Mouse (Mus musculus) MEL (cell line): ENCODE data around the gene Car2. TPM values are rescaled to one million over a fixed set of nuclear protein-coding genes. Genes with fewer than 3 reads are reported as not detected.
A peak's percentile ranks its signal among the peaks of the same experiment; 100 is the strongest.

Source experiments
- DNase-seq: peaks from one replicate; pipeline ENCODE4 v3.0.0; 2011; ENCODE audit warnings: low read depth, low spot score
- H3K27ac ChIP-seq: 2 replicates; pipeline ENCODE4 v1.5.1; 2012; ENCODE audit warnings: low read depth, mild to moderate bottlenecking, control low read depth, low read length, moderate library complexity; ENCODE audit not compliant: control insufficient read depth
- H3K27me3 ChIP-seq, 2 experiments: fragments of 150-350 bp in 1 of 2; sonication (generic) in 1 of 2; 2 replicates each; pipeline ENCODE4 v1.6.1; 2012; ENCODE audit warnings: low read length in 2 of 2, mild to moderate bottlenecking in 2 of 2, improper control_type of control experiment in 1 of 2, moderate library complexity in 1 of 2; ENCODE audit not compliant: insufficient read depth in 2 of 2, control insufficient read depth in 1 of 2
- H3K36me3 ChIP-seq, 2 experiments: 2 replicates each; pipeline ENCODE4 v1.6.1; 2012 to 2014; ENCODE audit warnings: low read length in 2 of 2, improper control_type of control experiment in 1 of 2, inconsistent platforms in 1 of 2, mild to moderate bottlenecking in 1 of 2; ENCODE audit not compliant: insufficient read depth in 2 of 2, control insufficient read depth in 1 of 2
- H3K4me1 ChIP-seq, 2 experiments: fragments of 150-350 bp in 1 of 2; sonication (generic) in 1 of 2; 2 replicates each; pipeline ENCODE4 v1.6.1; 2012; ENCODE audit warnings: low read length in 2 of 2, improper control_type of control experiment in 1 of 2, mild to moderate bottlenecking in 1 of 2; ENCODE audit not compliant: insufficient read depth in 2 of 2, control insufficient read depth in 1 of 2
- H3K4me3 ChIP-seq, 2 experiments: fragments of 150-350 bp in 1 of 2; sonication (generic) in 1 of 2; 2 replicates each; pipeline ENCODE4 v1.5.1; 2012; ENCODE audit warnings: low read depth in 2 of 2, low read length in 2 of 2, mild to moderate bottlenecking in 2 of 2, moderate library complexity in 2 of 2, control low read depth in 1 of 2, improper control_type of control experiment in 1 of 2; ENCODE audit not compliant: control insufficient read depth in 1 of 2, insufficient read depth in 1 of 2
- H3K79me2 ChIP-seq: 2 replicates; pipeline ENCODE4 v1.6.1; 2012; ENCODE audit warnings: mild to moderate bottlenecking, low read length, moderate library complexity; ENCODE audit not compliant: control insufficient read depth, poor library complexity, insufficient read depth
- H3K9ac ChIP-seq: 2 replicates; pipeline ENCODE4 v1.6.1; 2012; ENCODE audit warnings: low read depth, mild to moderate bottlenecking, control low read depth, low read length, moderate library complexity; ENCODE audit not compliant: control insufficient read depth, poor library complexity, severe bottlenecking
- H3K9me3 ChIP-seq: fragments of 150-350 bp; sonication (generic); replicated peaks from 2 replicates; pipeline ENCODE4 v1.6.1; 2012; ENCODE audit warnings: mild to moderate bottlenecking, low read length, improper control_type of control experiment, moderate library complexity; ENCODE audit not compliant: insufficient read depth
- BHLHE40 ChIP-seq: IDR thresholded peaks from 2 replicates; pipeline ENCODE4 v1.6.1; 2012; ENCODE audit warnings: low read depth, mild to moderate bottlenecking, inconsistent platforms, low read length, improper control_type of control experiment, borderline replicate concordance
- CHD1 ChIP-seq: IDR thresholded peaks from 2 replicates; pipeline ENCODE4 v1.6.1; 2012; ENCODE audit warnings: low read depth, mild to moderate bottlenecking, inconsistent platforms, low read length, improper control_type of control experiment
- CTCF ChIP-seq, 3 experiments: IDR thresholded peaks in 2 of 3; conservative IDR thresholded peaks in 1 of 3; 2 replicates each; pipeline ENCODE4 v1.5.1; 2011 to 2012; ENCODE audit warnings: low read length in 3 of 3, low read depth in 2 of 3, mild to moderate bottlenecking in 2 of 3, improper control_type of control experiment in 1 of 3, inconsistent platforms in 1 of 3, mixed read lengths in 1 of 3, moderate library complexity in 1 of 3; ENCODE audit not compliant: control insufficient read depth in 1 of 3, insufficient read depth in 1 of 3, poor library complexity in 1 of 3, severe bottlenecking in 1 of 3
- ELF1 ChIP-seq: IDR thresholded peaks from 2 replicates; pipeline ENCODE4 v1.6.1; 2014; ENCODE audit warnings: low read depth, mild to moderate bottlenecking, inconsistent platforms, low read length, improper control_type of control experiment, moderate library complexity
- EP300 ChIP-seq, 2 experiments: IDR thresholded peaks; 2 replicates each; pipeline ENCODE4 v1.6.1; 2011; ENCODE audit warnings: improper control_type of control experiment in 2 of 2, low read length in 2 of 2, low read depth in 1 of 2, mild to moderate bottlenecking in 1 of 2
- ETS1 ChIP-seq: IDR thresholded peaks from 2 replicates; pipeline ENCODE4 v1.6.1; 2012; ENCODE audit warnings: low read depth, mild to moderate bottlenecking, inconsistent platforms, low read length, improper control_type of control experiment, moderate library complexity
- GABPA ChIP-seq: IDR thresholded peaks from 2 replicates; pipeline ENCODE4 v1.6.1; 2012; ENCODE audit warnings: low read depth, mild to moderate bottlenecking, inconsistent platforms, low read length, improper control_type of control experiment, moderate library complexity
- GATA1 ChIP-seq: IDR thresholded peaks from 2 replicates; pipeline ENCODE4 v1.6.1; 2011; ENCODE audit warnings: low read depth, low read length, improper control_type of control experiment
- MAFK ChIP-seq: IDR thresholded peaks from 2 replicates; pipeline ENCODE4 v1.6.1; 2011; ENCODE audit warnings: low read depth, mild to moderate bottlenecking, low read length, improper control_type of control experiment, borderline replicate concordance
- MAX ChIP-seq: IDR thresholded peaks from 2 replicates; pipeline ENCODE4 v1.6.1; 2011; ENCODE audit warnings: low read length, improper control_type of control experiment
- MAZ ChIP-seq: IDR thresholded peaks from 2 replicates; pipeline ENCODE4 v1.6.1; 2012; ENCODE audit warnings: low read depth, mild to moderate bottlenecking, inconsistent platforms, low read length, improper control_type of control experiment
- MXI1 ChIP-seq: IDR thresholded peaks from 2 replicates; pipeline ENCODE4 v1.6.1; 2011; ENCODE audit warnings: mild to moderate bottlenecking, low read depth, low read length, improper control_type of control experiment
- MYB ChIP-seq: IDR thresholded peaks from 2 replicates; pipeline ENCODE4 v1.6.1; 2011; ENCODE audit warnings: mild to moderate bottlenecking, low read depth, low read length, improper control_type of control experiment
- MYC ChIP-seq: IDR thresholded peaks from 2 replicates; pipeline ENCODE4 v1.6.1; 2011; ENCODE audit warnings: low read depth, mild to moderate bottlenecking, low read length, improper control_type of control experiment, moderate library complexity
- NELFE ChIP-seq: IDR thresholded peaks from 2 replicates; pipeline ENCODE4 v1.6.1; 2011; ENCODE audit warnings: low read depth, low read length, improper control_type of control experiment
- NRF1 ChIP-seq: IDR thresholded peaks from 2 replicates; pipeline ENCODE4 v1.6.1; 2014; ENCODE audit warnings: low read depth, mild to moderate bottlenecking, inconsistent platforms, low read length, improper control_type of control experiment, moderate library complexity; ENCODE audit not compliant: poor library complexity, insufficient read depth, severe bottlenecking
- POLR2A ChIP-seq, 2 experiments: IDR thresholded peaks; 2 replicates each; pipeline ENCODE4 v1.6.1; 2011 to 2012; ENCODE audit warnings: low read length in 2 of 2, mild to moderate bottlenecking in 2 of 2, control low read depth in 1 of 2, improper control_type of control experiment in 1 of 2, low read depth in 1 of 2, moderate library complexity in 1 of 2; ENCODE audit not compliant: control insufficient read depth in 1 of 2, insufficient read depth in 1 of 2, poor library complexity in 1 of 2
- POLR2AphosphoS2 ChIP-seq: IDR thresholded peaks from 2 replicates; pipeline ENCODE4 v1.6.1; 2011; ENCODE audit warnings: low read length, improper control_type of control experiment
- RCOR1 ChIP-seq: IDR thresholded peaks from 2 replicates; pipeline ENCODE4 v1.6.1; 2012; ENCODE audit warnings: low read depth, mild to moderate bottlenecking, inconsistent platforms, low read length, improper control_type of control experiment
- SIN3A ChIP-seq: IDR thresholded peaks from 2 replicates; pipeline ENCODE4 v1.6.1; 2012; ENCODE audit warnings: low read length, improper control_type of control experiment, inconsistent platforms
- SMC3 ChIP-seq: IDR thresholded peaks from 2 replicates; pipeline ENCODE4 v1.6.1; 2011; ENCODE audit warnings: low read depth, low read length, improper control_type of control experiment
- TAL1 ChIP-seq: IDR thresholded peaks from 2 replicates; pipeline ENCODE4 v1.6.1; 2012; ENCODE audit warnings: mild to moderate bottlenecking, inconsistent platforms, low read length, moderate library complexity, mixed read lengths
- TBP ChIP-seq: IDR thresholded peaks from 2 replicates; pipeline ENCODE4 v1.8.0; 2011; ENCODE audit warnings: low read depth, low read length, improper control_type of control experiment
- TCF12 ChIP-seq: IDR thresholded peaks from 2 replicates; pipeline ENCODE4 v1.6.1; 2014; ENCODE audit warnings: low read depth, mild to moderate bottlenecking, inconsistent platforms, low read length, improper control_type of control experiment, moderate library complexity
- USF1 ChIP-seq: IDR thresholded peaks from 2 replicates; pipeline ENCODE4 v1.6.1; 2014; ENCODE audit warnings: low read depth, mild to moderate bottlenecking, inconsistent platforms, low read length, improper control_type of control experiment, moderate library complexity
- ZKSCAN1 ChIP-seq: IDR thresholded peaks from 2 replicates; pipeline ENCODE4 v1.6.1; 2012; ENCODE audit warnings: low read depth, mild to moderate bottlenecking, inconsistent platforms, low read length, improper control_type of control experiment, moderate library complexity
- ZMIZ1 ChIP-seq: IDR thresholded peaks from 2 replicates; pipeline ENCODE4 v1.6.1; 2012; ENCODE audit warnings: low read depth, mild to moderate bottlenecking, inconsistent platforms, low read length, improper control_type of control experiment, moderate library complexity
- polyA plus RNA-seq, 2 experiments: library from polyadenylated mRNA; stranded (reverse) in 1 of 2; unstranded in 1 of 2; fragments of >175 nt in 1 of 2; fragments of >200 nt in 1 of 2; gene quantifications; 2 replicates each; pipeline versions ENCODE4 v1.2.1 to v1.2.4; 2012; ENCODE audit warnings: low replicate concordance in 2 of 2, low read depth in 1 of 2; ENCODE audit not compliant: insufficient read length in 2 of 2, insufficient read depth in 1 of 2, missing spikeins in 1 of 2
- total RNA-seq: library from RNA; depleted of rRNA; stranded (reverse); fragments of 300-350 nt; gene quantifications from 2 replicates; pipeline ENCODE4 v1.2.3, GENCODE M21; 2012

The Car2 gene
- total and polyA plus RNA-seq, 3 experiments: 109 to 397 (median 369) TPM

- Histone ChIP-seq H3K9ac (peak overlapping the region; percentile 75), H3K9me3 (no peaks in the 10 kb centered on the region), H3K27ac (peak overlapping the region; percentile 100), H3K4me1 (peaks cover 32 to 35% of the 10 kb centered on the region in 2 experiments), H3K4me3 (peak overlapping the region; percentile 55 to 69; a peak in 3 of 4 replicates), H3K79me2 (peaks cover 2% of the 10 kb centered on the region), H3K36me3 (peaks cover 0 to 42% of the 10 kb centered on the region in 2 experiments; a peak in 2 of 4 replicates), H3K27me3 (no peaks in the 10 kb centered on the region)
- TF ChIP-seq NELFE: peak; percentile 38
- peak; percentile 92 for TF ChIP-seq MYC
- no peak for TF ChIP-seq GABPA
- TF ChIP-seq NRF1: no peak
- peak; percentile 90; the same call in 1 of the 2 replicates for TF ChIP-seq BHLHE40
- TF ChIP-seq SIN3A: peak; percentile 92
- TF ChIP-seq TAL1: peak; percentile 90
- no peak for TF ChIP-seq SMC3
- TF ChIP-seq MAX: peak; percentile 85
- peak; percentile 32 for TF ChIP-seq RCOR1
- no peak for TF ChIP-seq MAZ
- TF ChIP-seq ZMIZ1: peak; percentile 39; the same call in 1 of the 2 replicates
- TF ChIP-seq EP300 (IDR thresholded peaks at IDR 0.05; ENCODE audit: low read depth in 1 of 2, low read length in 2 of 2): peak; percentile 87 to 94
- peak; percentile 98 for TF ChIP-seq TCF12
- TF ChIP-seq CTCF (IDR thresholded peaks at IDR 0.05 in 2 of 3, conservative IDR thresholded peaks at IDR 0.05 in 1 of 3; ENCODE audit: control insufficient read depth in 1 of 3, insufficient read depth in 1 of 3, low read depth in 2 of 3, low read length in 3 of 3, poor library complexity in 1 of 3, severe bottlenecking in 1 of 3): no peak
- TF ChIP-seq ZKSCAN1: no peak
- TF ChIP-seq TBP: peak; percentile 77
- peak; percentile 90 for TF ChIP-seq ETS1
- peak; percentile 84 for TF ChIP-seq MAFK
- TF ChIP-seq USF1: peak; percentile 65; the same call in 1 of the 2 replicates
- TF ChIP-seq MXI1: peak; percentile 92
- TF ChIP-seq CHD1: 0 out of 2 replicates have a peak, but pooled peaks have one; percentile 7
- peak; percentile 30; the same call in 1 of the 2 replicates for TF ChIP-seq MYB
- peak; percentile 64; the same call in 1 of the 2 replicates for TF ChIP-seq POLR2AphosphoS2
- peak in 1 of 2 experiments; percentile 41; a peak in 1 of 4 replicates for TF ChIP-seq POLR2A (IDR thresholded peaks at IDR 0.05; ENCODE audit: control insufficient read depth in 1 of 2, insufficient read depth in 1 of 2, low read depth in 1 of 2, low read length in 2 of 2, poor library complexity in 1 of 2)
- TF ChIP-seq ELF1: no peak
- peak; percentile 96 for TF ChIP-seq GATA1
- peak; percentile 92 for DNase-seq
These were observed 7.3 kb upstream of the Car2 start for GRCm38 (mm10) chr3:14878749-14879223.
